Mouse (Mus musculus) liver, adult 2 months (tissue): ENCODE results near the gene Nfix.

Experiments
- CTCF ChIP-seq: fragments of 200-500 bp; IDR thresholded peaks from 2 replicates; pipeline ENCODE4 v1.5.1; 2011; ENCODE audit warnings: low read depth, low read length, control low read depth
- POLR2A ChIP-seq: fragments of 200-500 bp; IDR thresholded peaks from 2 replicates; pipeline ENCODE4 v1.6.1; 2011; ENCODE audit warnings: low read length, control low read depth; ENCODE audit not compliant: insufficient read depth; ENCODE audit errors: extremely low read depth

- no peak for TF ChIP-seq CTCF
- no peak for TF ChIP-seq POLR2A
Measured at GRCm38 (mm10) chr8:84700526-84700925, 99.6 kb downstream of the Nfix start.
